Mouse (Mus musculus) MEL (cell line): Measurements from ENCODE around the gene Gm36176. TPM values are rescaled to one million over a fixed set of nuclear protein-coding genes. Genes with fewer than 3 reads are reported as not detected.

Experiments
- DNase-seq: peaks from one replicate; pipeline ENCODE4 v3.0.0; 2011; ENCODE audit warnings: low read depth, low spot score
- H3K27ac ChIP-seq: 2 replicates; pipeline ENCODE4 v1.5.1; 2012; ENCODE audit warnings: low read depth, mild to moderate bottlenecking, control low read depth, low read length, moderate library complexity; ENCODE audit not compliant: control insufficient read depth
- H3K27me3 ChIP-seq, 2 experiments: fragments of 150-350 bp in 1 of 2; sonication (generic) in 1 of 2; 2 replicates each; pipeline ENCODE4 v1.6.1; 2012; ENCODE audit warnings: low read length in 2 of 2, mild to moderate bottlenecking in 2 of 2, improper control_type of control experiment in 1 of 2, moderate library complexity in 1 of 2; ENCODE audit not compliant: insufficient read depth in 2 of 2, control insufficient read depth in 1 of 2
- H3K36me3 ChIP-seq, 2 experiments: 2 replicates each; pipeline ENCODE4 v1.6.1; 2012 to 2014; ENCODE audit warnings: low read length in 2 of 2, improper control_type of control experiment in 1 of 2, inconsistent platforms in 1 of 2, mild to moderate bottlenecking in 1 of 2; ENCODE audit not compliant: insufficient read depth in 2 of 2, control insufficient read depth in 1 of 2
- H3K4me1 ChIP-seq, 2 experiments: fragments of 150-350 bp in 1 of 2; sonication (generic) in 1 of 2; 2 replicates each; pipeline ENCODE4 v1.6.1; 2012; ENCODE audit warnings: low read length in 2 of 2, improper control_type of control experiment in 1 of 2, mild to moderate bottlenecking in 1 of 2; ENCODE audit not compliant: insufficient read depth in 2 of 2, control insufficient read depth in 1 of 2
- H3K4me3 ChIP-seq, 2 experiments: fragments of 150-350 bp in 1 of 2; sonication (generic) in 1 of 2; 2 replicates each; pipeline ENCODE4 v1.5.1; 2012; ENCODE audit warnings: low read depth in 2 of 2, low read length in 2 of 2, mild to moderate bottlenecking in 2 of 2, moderate library complexity in 2 of 2, control low read depth in 1 of 2, improper control_type of control experiment in 1 of 2; ENCODE audit not compliant: control insufficient read depth in 1 of 2, insufficient read depth in 1 of 2
- H3K79me2 ChIP-seq: 2 replicates; pipeline ENCODE4 v1.6.1; 2012; ENCODE audit warnings: mild to moderate bottlenecking, low read length, moderate library complexity; ENCODE audit not compliant: control insufficient read depth, poor library complexity, insufficient read depth
- H3K9ac ChIP-seq: 2 replicates; pipeline ENCODE4 v1.6.1; 2012; ENCODE audit warnings: low read depth, mild to moderate bottlenecking, control low read depth, low read length, moderate library complexity; ENCODE audit not compliant: control insufficient read depth, poor library complexity, severe bottlenecking
- H3K9me3 ChIP-seq: fragments of 150-350 bp; sonication (generic); replicated peaks from 2 replicates; pipeline ENCODE4 v1.6.1; 2012; ENCODE audit warnings: mild to moderate bottlenecking, low read length, improper control_type of control experiment, moderate library complexity; ENCODE audit not compliant: insufficient read depth
- BHLHE40 ChIP-seq: IDR thresholded peaks from 2 replicates; pipeline ENCODE4 v1.6.1; 2012; ENCODE audit warnings: low read depth, mild to moderate bottlenecking, inconsistent platforms, low read length, improper control_type of control experiment, borderline replicate concordance
- CHD1 ChIP-seq: IDR thresholded peaks from 2 replicates; pipeline ENCODE4 v1.6.1; 2012; ENCODE audit warnings: low read depth, mild to moderate bottlenecking, inconsistent platforms, low read length, improper control_type of control experiment
- CTCF ChIP-seq, 3 experiments: IDR thresholded peaks in 2 of 3; conservative IDR thresholded peaks in 1 of 3; 2 replicates each; pipeline ENCODE4 v1.5.1; 2011 to 2012; ENCODE audit warnings: low read length in 3 of 3, low read depth in 2 of 3, mild to moderate bottlenecking in 2 of 3, improper control_type of control experiment in 1 of 3, inconsistent platforms in 1 of 3, mixed read lengths in 1 of 3, moderate library complexity in 1 of 3; ENCODE audit not compliant: control insufficient read depth in 1 of 3, insufficient read depth in 1 of 3, poor library complexity in 1 of 3, severe bottlenecking in 1 of 3
- E2F4 ChIP-seq: IDR thresholded peaks from 2 replicates; pipeline ENCODE4 v1.6.1; 2011; ENCODE audit warnings: low read depth, low read length, improper control_type of control experiment, borderline replicate concordance
- ELF1 ChIP-seq: IDR thresholded peaks from 2 replicates; pipeline ENCODE4 v1.6.1; 2014; ENCODE audit warnings: low read depth, mild to moderate bottlenecking, inconsistent platforms, low read length, improper control_type of control experiment, moderate library complexity
- EP300 ChIP-seq, 2 experiments: IDR thresholded peaks; 2 replicates each; pipeline ENCODE4 v1.6.1; 2011; ENCODE audit warnings: improper control_type of control experiment in 2 of 2, low read length in 2 of 2, low read depth in 1 of 2, mild to moderate bottlenecking in 1 of 2
- ETS1 ChIP-seq: IDR thresholded peaks from 2 replicates; pipeline ENCODE4 v1.6.1; 2012; ENCODE audit warnings: low read depth, mild to moderate bottlenecking, inconsistent platforms, low read length, improper control_type of control experiment, moderate library complexity
- GATA1 ChIP-seq: IDR thresholded peaks from 2 replicates; pipeline ENCODE4 v1.6.1; 2011; ENCODE audit warnings: low read depth, low read length, improper control_type of control experiment
- HCFC1 ChIP-seq: IDR thresholded peaks from 2 replicates; pipeline ENCODE4 v1.6.1; 2012; ENCODE audit warnings: low read depth, mild to moderate bottlenecking, inconsistent platforms, low read length, improper control_type of control experiment, moderate library complexity
- JUND ChIP-seq: IDR thresholded peaks from 2 replicates; pipeline ENCODE4 v1.6.1; 2011; ENCODE audit warnings: low read depth, mild to moderate bottlenecking, improper control_type of control experiment, low read length
- MAFK ChIP-seq: IDR thresholded peaks from 2 replicates; pipeline ENCODE4 v1.6.1; 2011; ENCODE audit warnings: low read depth, mild to moderate bottlenecking, low read length, improper control_type of control experiment, borderline replicate concordance
- MEF2A ChIP-seq: IDR thresholded peaks from 2 replicates; pipeline ENCODE4 v1.6.1; 2014; ENCODE audit warnings: low read depth, mild to moderate bottlenecking, inconsistent platforms, low read length, improper control_type of control experiment; ENCODE audit not compliant: poor library complexity, insufficient replicate concordance, severe bottlenecking; ENCODE audit errors: extremely low read depth
- MXI1 ChIP-seq: IDR thresholded peaks from 2 replicates; pipeline ENCODE4 v1.6.1; 2011; ENCODE audit warnings: mild to moderate bottlenecking, low read depth, low read length, improper control_type of control experiment
- MYB ChIP-seq: IDR thresholded peaks from 2 replicates; pipeline ENCODE4 v1.6.1; 2011; ENCODE audit warnings: mild to moderate bottlenecking, low read depth, low read length, improper control_type of control experiment
- MYC ChIP-seq: IDR thresholded peaks from 2 replicates; pipeline ENCODE4 v1.6.1; 2011; ENCODE audit warnings: low read depth, mild to moderate bottlenecking, low read length, improper control_type of control experiment, moderate library complexity
- POLR2A ChIP-seq, 2 experiments: IDR thresholded peaks; 2 replicates each; pipeline ENCODE4 v1.6.1; 2011 to 2012; ENCODE audit warnings: low read length in 2 of 2, mild to moderate bottlenecking in 2 of 2, control low read depth in 1 of 2, improper control_type of control experiment in 1 of 2, low read depth in 1 of 2, moderate library complexity in 1 of 2; ENCODE audit not compliant: control insufficient read depth in 1 of 2, insufficient read depth in 1 of 2, poor library complexity in 1 of 2
- RAD21 ChIP-seq: IDR thresholded peaks from 2 replicates; pipeline ENCODE4 v1.6.1; 2011; ENCODE audit warnings: mild to moderate bottlenecking, low read depth, low read length, improper control_type of control experiment
- RCOR1 ChIP-seq: IDR thresholded peaks from 2 replicates; pipeline ENCODE4 v1.6.1; 2012; ENCODE audit warnings: low read depth, mild to moderate bottlenecking, inconsistent platforms, low read length, improper control_type of control experiment
- SIN3A ChIP-seq: IDR thresholded peaks from 2 replicates; pipeline ENCODE4 v1.6.1; 2012; ENCODE audit warnings: low read length, improper control_type of control experiment, inconsistent platforms
- TAL1 ChIP-seq: IDR thresholded peaks from 2 replicates; pipeline ENCODE4 v1.6.1; 2012; ENCODE audit warnings: mild to moderate bottlenecking, inconsistent platforms, low read length, moderate library complexity, mixed read lengths
- TBP ChIP-seq: IDR thresholded peaks from 2 replicates; pipeline ENCODE4 v1.8.0; 2011; ENCODE audit warnings: low read depth, low read length, improper control_type of control experiment
- USF2 ChIP-seq, 2 experiments: IDR thresholded peaks; 2 replicates each; pipeline ENCODE4 v1.6.1; 2011 to 2012; ENCODE audit warnings: improper control_type of control experiment in 2 of 2, low read length in 2 of 2, borderline replicate concordance in 1 of 2, inconsistent platforms in 1 of 2, low read depth in 1 of 2, mild to moderate bottlenecking in 1 of 2; ENCODE audit not compliant: insufficient read depth in 1 of 2
- ZKSCAN1 ChIP-seq: IDR thresholded peaks from 2 replicates; pipeline ENCODE4 v1.6.1; 2012; ENCODE audit warnings: low read depth, mild to moderate bottlenecking, inconsistent platforms, low read length, improper control_type of control experiment, moderate library complexity
- ZNF384 ChIP-seq: IDR thresholded peaks from 2 replicates; pipeline ENCODE4 v1.6.1; 2012; ENCODE audit warnings: low read depth, mild to moderate bottlenecking, inconsistent platforms, low read length, improper control_type of control experiment
- polyA plus RNA-seq, 2 experiments: library from polyadenylated mRNA; stranded (reverse) in 1 of 2; unstranded in 1 of 2; fragments of >175 nt in 1 of 2; fragments of >200 nt in 1 of 2; gene quantifications; 2 replicates each; pipeline versions ENCODE4 v1.2.1 to v1.2.4; 2012; ENCODE audit warnings: low replicate concordance in 2 of 2, low read depth in 1 of 2; ENCODE audit not compliant: insufficient read length in 2 of 2, insufficient read depth in 1 of 2, missing spikeins in 1 of 2
- total RNA-seq: library from RNA; depleted of rRNA; stranded (reverse); fragments of 300-350 nt; gene quantifications from 2 replicates; pipeline ENCODE4 v1.2.3, GENCODE M21; 2012

Gene Gm36176
- total and polyA plus RNA-seq, 3 experiments, result not detected

DNA sequence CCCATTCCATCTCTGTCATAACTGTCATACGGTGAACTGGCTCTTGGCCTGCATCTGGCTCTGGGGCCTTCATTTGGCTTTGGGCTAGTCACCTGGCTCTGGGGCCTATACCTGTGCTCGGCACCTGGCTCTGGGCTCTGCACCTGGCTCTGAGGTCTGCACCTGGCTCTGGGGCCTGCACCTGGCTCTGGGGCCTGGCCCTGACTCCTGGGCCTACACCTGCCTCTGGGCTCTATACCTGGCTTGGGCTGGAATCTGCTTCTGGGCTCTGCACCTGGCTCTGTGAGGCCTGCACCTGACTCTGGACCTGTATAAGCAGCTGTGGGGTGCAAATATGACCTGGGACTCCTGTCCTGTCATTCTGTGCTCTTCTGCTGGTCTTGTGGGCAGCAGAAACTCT lies 935 bp downstream of the Gm36176 start:
- Histone ChIP-seq H3K27me3 (peaks cover 3 to 6% of the 10 kb centered on the region in 2 experiments; a peak in 3 of 4 replicates), H3K9ac (no peak overlapping the region), H3K36me3 (no peaks in the 10 kb centered on the region), H3K27ac (no peak overlapping the region), H3K79me2 (no peaks in the 10 kb centered on the region), H3K9me3 (no peaks in the 10 kb centered on the region), H3K4me1 (no peaks in the 10 kb centered on the region), H3K4me3 (no peak overlapping the region)
- DNase-seq, result no peak
- TF ChIP-seq TBP (no peak), RAD21 (no peak), ELF1 (no peak), ZKSCAN1 (no peak), MYB (no peak)
- TF ChIP-seq, all 39 proteins: peak for 0

DNA sequence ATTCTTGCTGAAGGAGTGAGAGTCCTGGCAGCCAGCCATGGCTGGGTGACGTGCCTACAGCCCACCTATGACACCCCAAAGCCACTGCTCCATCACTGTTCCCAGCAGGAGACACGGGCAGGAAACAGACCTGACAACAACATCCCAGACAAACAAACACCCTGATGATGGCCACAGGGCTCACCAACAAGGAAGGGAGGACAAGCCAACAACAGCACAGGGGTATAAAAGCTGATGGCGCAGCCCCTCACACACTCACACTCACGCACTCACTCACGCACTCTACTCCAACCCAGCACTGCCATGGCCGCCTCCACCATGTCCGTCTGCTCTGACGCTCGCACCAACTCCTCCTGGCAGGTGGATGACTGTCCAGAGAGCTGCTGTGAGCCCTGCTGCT lies 6.0 kb downstream of the Gm36176 start, which contains the start of gene Gm10318:
Gm10318 (plus strand) TSS at position 301 of the 400 bp plus-strand sequence.
- TF ChIP-seq MAFK (no peak), E2F4 (no peak)
- peaks cover 0 to 3% of the 10 kb centered on the region in 2 experiments; a peak in 2 of 4 replicates for H3K27me3 ChIP-seq
- DNase-seq, result no peak
- H3K4me3 ChIP-seq, result no peak within 1 kb of the TSS
- H3K4me1 ChIP-seq, result no peaks in the 10 kb centered on the region
- H3K9me3 ChIP-seq, result no peaks in the 10 kb centered on the region
- no peak within 1 kb of the TSS for H3K9ac ChIP-seq
- H3K36me3 ChIP-seq, result no peaks in the 10 kb centered on the region
- H3K27ac ChIP-seq, result no peak within 1 kb of the TSS
- H3K79me2 ChIP-seq, result no peaks in the 10 kb centered on the region

DNA sequence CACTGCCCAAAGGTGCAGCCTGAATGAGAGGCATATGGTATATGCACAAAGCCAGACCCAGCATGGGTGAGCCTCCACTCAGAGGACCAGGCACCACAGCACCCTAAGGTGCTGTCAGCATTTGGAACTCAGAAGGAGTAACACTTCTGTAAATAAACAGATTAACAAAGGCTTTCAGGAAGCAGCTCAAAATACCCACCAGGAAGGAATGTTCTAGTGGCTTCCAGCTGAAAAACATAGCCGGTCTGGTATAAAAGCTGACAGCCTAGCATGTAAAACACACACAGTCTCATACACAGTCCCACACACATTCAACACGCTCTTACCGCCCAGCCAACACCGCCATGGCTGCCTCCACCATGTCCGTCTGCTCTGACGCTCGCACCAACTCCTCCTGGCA lies 15.1 kb downstream of the Gm36176 start, which contains the start of gene Gm3285:
Gm3285 (plus strand) TSS at position 301 of the 400 bp plus-strand sequence.
- Histone ChIP-seq H3K36me3 (no peaks in the 10 kb centered on the region), H3K27ac (no peak within 1 kb of the TSS), H3K4me1 (peaks cover 0 to 6% of the 10 kb centered on the region in 2 experiments; a peak in 1 of 4 replicates), H3K27me3 (peaks cover 0 to 5% of the 10 kb centered on the region in 2 experiments; a peak in 1 of 4 replicates), H3K9ac (no peak within 1 kb of the TSS), H3K9me3 (no peaks in the 10 kb centered on the region), H3K79me2 (no peaks in the 10 kb centered on the region), H3K4me3 (no peak within 1 kb of the TSS)
- no peak for DNase-seq
- TF ChIP-seq CHD1 (no peak), JUND (no peak), MEF2A (no peak), E2F4 (no peak), RAD21 (no peak), GATA1 (no peak), EP300 (IDR thresholded peaks at IDR 0.05; ENCODE audit: low read depth in 1 of 2, low read length in 2 of 2) (no peak), USF2 (IDR thresholded peaks at IDR 0.05; ENCODE audit: borderline replicate concordance in 1 of 2, insufficient read depth in 1 of 2, low read depth in 1 of 2, low read length in 2 of 2) (no peak), MXI1 (no peak), SIN3A (no peak), BHLHE40 (no peak), ETS1 (no peak), MYC (no peak), POLR2A (IDR thresholded peaks at IDR 0.05; ENCODE audit: control insufficient read depth in 1 of 2, insufficient read depth in 1 of 2, low read depth in 1 of 2, low read length in 2 of 2, poor library complexity in 1 of 2) (no peak), HCFC1 (no peak), TAL1 (no peak), CTCF (IDR thresholded peaks at IDR 0.05 in 2 of 3, conservative IDR thresholded peaks at IDR 0.05 in 1 of 3; ENCODE audit: control insufficient read depth in 1 of 3, insufficient read depth in 1 of 3, low read depth in 2 of 3, low read length in 3 of 3, poor library complexity in 1 of 3, severe bottlenecking in 1 of 3) (no peak), RCOR1 (no peak), ZNF384 (no peak)
